Mouse (Mus musculus): ENCODE results near the gene Gm20777. TPM values are rescaled to one million over a fixed set of nuclear protein-coding genes. Genes with fewer than 3 reads are reported as not detected.

Gene Gm20777
- not detected in 2 replicates for total RNA-seq (2023)

GRCm38 (mm10) chrY:10752350-10752749 lies at the start of gene Gm20777:
TSS of gene Gm20777 (minus strand) at chrY:10752450.

Other genes starting within 250 kb of the Gm20777 start
- gene Gm20737, start 216.4 kb downstream of the Gm20777 start, total RNA-seq (2023) = not detected in 2 replicates
- gene Gm21775, start 199.0 kb downstream of the Gm20777 start, total RNA-seq (2023) = not detected in 2 replicates
- gene Gm21900, start 136.1 kb downstream of the Gm20777 start, total RNA-seq (2023) = not detected in 2 replicates